Mouse (Mus musculus) MEL (cell line): Measurements from ENCODE around the gene Cul4a.

ENCODE experiments used
- CTCF ChIP-seq, 3 experiments: IDR thresholded peaks in 2 of 3; conservative IDR thresholded peaks in 1 of 3; 2 replicates each; pipeline ENCODE4 v1.5.1; 2011 to 2012; ENCODE audit warnings: low read length in 3 of 3, low read depth in 2 of 3, mild to moderate bottlenecking in 2 of 3, improper control_type of control experiment in 1 of 3, inconsistent platforms in 1 of 3, mixed read lengths in 1 of 3, moderate library complexity in 1 of 3; ENCODE audit not compliant: control insufficient read depth in 1 of 3, insufficient read depth in 1 of 3, poor library complexity in 1 of 3, severe bottlenecking in 1 of 3
- GATA1 ChIP-seq: IDR thresholded peaks from 2 replicates; pipeline ENCODE4 v1.6.1; 2011; ENCODE audit warnings: low read depth, low read length, improper control_type of control experiment
- MAFK ChIP-seq: IDR thresholded peaks from 2 replicates; pipeline ENCODE4 v1.6.1; 2011; ENCODE audit warnings: low read depth, mild to moderate bottlenecking, low read length, improper control_type of control experiment, borderline replicate concordance
- POLR2A ChIP-seq, 2 experiments: IDR thresholded peaks; 2 replicates each; pipeline ENCODE4 v1.6.1; 2011 to 2012; ENCODE audit warnings: low read length in 2 of 2, mild to moderate bottlenecking in 2 of 2, control low read depth in 1 of 2, improper control_type of control experiment in 1 of 2, low read depth in 1 of 2, moderate library complexity in 1 of 2; ENCODE audit not compliant: control insufficient read depth in 1 of 2, insufficient read depth in 1 of 2, poor library complexity in 1 of 2
- ZNF384 ChIP-seq: IDR thresholded peaks from 2 replicates; pipeline ENCODE4 v1.6.1; 2012; ENCODE audit warnings: low read depth, mild to moderate bottlenecking, inconsistent platforms, low read length, improper control_type of control experiment

GRCm38 (mm10) chr8:13139641-13140182, 34.3 kb downstream of the Cul4a start:
- TF ChIP-seq CTCF (IDR thresholded peaks at IDR 0.05 in 2 of 3, conservative IDR thresholded peaks at IDR 0.05 in 1 of 3; ENCODE audit: control insufficient read depth in 1 of 3, insufficient read depth in 1 of 3, low read depth in 2 of 3, low read length in 3 of 3, poor library complexity in 1 of 3, severe bottlenecking in 1 of 3) = no peak
- TF ChIP-seq GATA1 = no peak
- no peak for TF ChIP-seq POLR2A (IDR thresholded peaks at IDR 0.05; ENCODE audit: control insufficient read depth in 1 of 2, insufficient read depth in 1 of 2, low read depth in 1 of 2, low read length in 2 of 2, poor library complexity in 1 of 2)
- no peak for TF ChIP-seq ZNF384
- no peak for TF ChIP-seq MAFK
